Mouse (Mus musculus) G1E (cell line): ENCODE measurements around the gene Padi3.

Experiments used
- CTCF ChIP-seq: IDR thresholded peaks from 2 replicates; pipeline ENCODE4 v1.5.1; 2012; ENCODE audit warnings: low read depth, low read length, inconsistent platforms, mixed read lengths
- GATA1 ChIP-seq: IDR thresholded peaks from 2 replicates; pipeline ENCODE4 v1.6.1; 2012; ENCODE audit warnings: borderline replicate concordance, low read length, inconsistent platforms, mixed read lengths

GRCm38 (mm10) chr4:140810458-140811260 is at the start of gene Padi3:
- no peak for TF ChIP-seq CTCF
- TF ChIP-seq GATA1 = no peak
